Mouse (Mus musculus) cerebellum, adult 2 months (tissue): ENCODE results near the gene Sucla2.

Source experiments
- CTCF ChIP-seq: fragments of 200-500 bp; IDR thresholded peaks from 2 replicates; pipeline ENCODE4 v1.5.1; 2011; ENCODE audit warnings: low read depth, mild to moderate bottlenecking, control low read depth, low read length, moderate library complexity, borderline replicate concordance; ENCODE audit not compliant: insufficient read depth
- POLR2A ChIP-seq: fragments of 200-500 bp; IDR thresholded peaks from 2 replicates; pipeline ENCODE4 v1.6.1; 2011; ENCODE audit warnings: low read length, control low read depth, borderline replicate concordance; ENCODE audit not compliant: insufficient read depth

DNA sequence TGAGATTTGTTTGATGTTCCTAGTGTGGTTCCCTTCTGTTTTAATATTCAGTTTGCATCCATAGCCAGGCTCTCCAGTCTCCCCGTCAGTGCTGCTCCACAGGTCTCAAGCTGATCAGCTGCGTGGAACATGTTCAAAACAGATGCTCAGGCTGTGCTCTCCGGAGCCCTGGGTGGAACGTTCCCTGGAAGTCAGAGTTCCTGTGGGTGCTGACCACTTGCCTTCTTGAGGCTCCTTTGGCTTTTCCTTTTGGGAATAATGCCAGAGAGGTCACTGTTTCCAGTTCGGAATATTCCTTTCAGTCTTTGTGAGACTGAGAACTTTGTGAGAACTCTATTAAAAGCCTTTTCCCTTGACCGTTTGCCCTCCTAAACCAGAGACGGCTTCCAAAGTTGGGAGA lies 49.6 kb upstream of the Sucla2 start:
- no peak for TF ChIP-seq CTCF
- no peak for TF ChIP-seq POLR2A
